Comparison of ENCODE assay signal across 9 mouse cellular contexts in genomic region chr7:107370232-107371125, GRCm38 (mm10). TPM values are rescaled to one million over a fixed set of nuclear protein-coding genes. Genes with fewer than 3 reads are reported as not detected.
DNase-seq lines count a peak whose midpoint lies in the region; ATAC-seq and TF ChIP-seq lines count a peak whose summit lies in the region.
"Had no signal": no experiment of that assay in that cellular context is flagged by ENCODE, and none has a peak within 500 bp of the region (broad histone marks: within the 10 kb centered on the region; RNA-seq: fewer than 3 reads in every experiment).

Syt9 (plus strand) TSS chr7:107370728.

- H3K4me2 ChIP-seq in heart, embryonic 14.5 days (ENCODE audit: low read length), result peak within 1 kb of the TSS; percentile 99
- peak within 1 kb of the TSS; percentile 98 for H3K4me2 ChIP-seq in kidney, postnatal 0 days (ENCODE audit: low read length)
- peak within 1 kb of the TSS; percentile 72 for H3K4me2 ChIP-seq in liver, embryonic 12.5 days
- peak within 1 kb of the TSS; percentile 98 for H3K4me2 ChIP-seq in neural tube, embryonic 14.5 days (ENCODE audit: low read depth, low read length)

- TF ChIP-seq POLR2A in heart, adult 2 months (IDR thresholded peaks at IDR 0.05; ENCODE audit: insufficient read depth, low read depth, low read length), result no peak

- H3K79me2 ChIP-seq in heart, adult 2 months (replicated peaks; ENCODE audit: control insufficient read depth, insufficient read depth, low read length), result no peaks in the 10 kb centered on the region

- H3K36me3 ChIP-seq in heart, adult 2 months (ENCODE audit: control insufficient read depth, insufficient read depth, low read length), result no peaks in the 10 kb centered on the region
- no peaks in the 10 kb centered on the region for H3K36me3 ChIP-seq in heart, embryonic 14.5 days (ENCODE audit: control insufficient read depth, insufficient read depth, low read length)
- no peaks in the 10 kb centered on the region for H3K36me3 ChIP-seq in kidney, postnatal 0 days (ENCODE audit: insufficient read depth, low read length)
- H3K36me3 ChIP-seq in liver, embryonic 12.5 days, result no peaks in the 10 kb centered on the region
- no peaks in the 10 kb centered on the region for H3K36me3 ChIP-seq in neural tube, embryonic 14.5 days (ENCODE audit: control insufficient read depth, insufficient read depth, low read length)

- WGBS in heart, adult 2 months, result under 1% methylated on average over 93 of the region's 102 CpGs
- under 1% methylated on average over 75 of the region's 102 CpGs for WGBS in heart, embryonic 14.5 days
- WGBS in kidney, postnatal 0 days, result under 1% methylated on average over 57 of the region's 102 CpGs
- under 1% methylated on average over 63 of the region's 102 CpGs for WGBS in liver, embryonic 12.5 days (ENCODE audit: insufficient replicate concordance)
- under 1% methylated on average over 76 of the region's 102 CpGs for WGBS in neural tube, embryonic 14.5 days

- TF ChIP-seq EP300 in heart, adult 2 months (IDR thresholded peaks at IDR 0.05; ENCODE audit: insufficient read depth, low read depth, low read length), result no peak

- intact Hi-C loops in heart, adult 2 months (cut with DNase I), result no loop called here
- intact Hi-C loops in heart, postnatal 25 days (cut with DNase I), result no loop called here

- H3K4me1 ChIP-seq in heart, adult 2 months (ENCODE audit: control insufficient read depth, insufficient read depth, low read length), result no peaks in the 10 kb centered on the region
- peaks cover 2 to 7% of the 10 kb centered on the region in 2 experiments; a peak in 2 of 4 replicates for H3K4me1 ChIP-seq in heart, embryonic 14.5 days (ENCODE audit: control insufficient read depth in 2 of 2, insufficient read depth in 2 of 2, low read length in 2 of 2)
- H3K4me1 ChIP-seq in kidney, postnatal 0 days (replicated peaks; ENCODE audit: insufficient read depth, low read length), result no peaks in the 10 kb centered on the region
- peaks cover 3% of the 10 kb centered on the region; the same call in 1 of the 2 replicates for H3K4me1 ChIP-seq in liver, embryonic 12.5 days
- 0 out of 2 replicates have a peak, but pooled peaks cover 4% of the 10 kb centered on the region for H3K4me1 ChIP-seq in neural tube, embryonic 14.5 days (ENCODE audit: control insufficient read depth, insufficient read depth, low read length)

- no peaks in the 10 kb centered on the region for H3K9me3 ChIP-seq in heart, embryonic 14.5 days (ENCODE audit: control insufficient read depth, low read length)
- no peaks in the 10 kb centered on the region for H3K9me3 ChIP-seq in kidney, postnatal 0 days (replicated peaks; ENCODE audit: low read length)
- no peaks in the 10 kb centered on the region for H3K9me3 ChIP-seq in liver, embryonic 12.5 days (replicated peaks)
- H3K9me3 ChIP-seq in neural tube, embryonic 14.5 days (ENCODE audit: control insufficient read depth, low read length), result no peaks in the 10 kb centered on the region

- no peak for TF ChIP-seq CTCF in heart, adult 2 months (IDR thresholded peaks at IDR 0.05)
- no peak for TF ChIP-seq CTCF in kidney, postnatal 0 days (IDR thresholded peaks at IDR 0.05; ENCODE audit: low read depth)

- ATAC-seq in heart, embryonic 14.5 days (ENCODE audit: insufficient number of reproducible peaks, insufficient read depth, low FRiP score, low read depth), result peak; percentile 76
- ATAC-seq in kidney, postnatal 0 days (replicated peaks; ENCODE audit: low FRiP score, low read depth), result peak; percentile 75
- peak; percentile 47; the same call in 1 of the 2 replicates for ATAC-seq in liver, embryonic 12.5 days
- ATAC-seq in neural tube, embryonic 14.5 days (ENCODE audit: low read depth), result peak; percentile 90

- H3K9ac ChIP-seq in heart, adult 2 months (ENCODE audit: low read depth, low read length), result no peak within 1 kb of the TSS
- peak within 1 kb of the TSS; percentile 66 for H3K9ac ChIP-seq in heart, embryonic 14.5 days (ENCODE audit: low read length)
- H3K9ac ChIP-seq in kidney, postnatal 0 days (ENCODE audit: low read depth, low read length), result peak within 1 kb of the TSS; percentile 47; the same call in 1 of the 2 replicates
- no peak within 1 kb of the TSS for H3K9ac ChIP-seq in liver, embryonic 12.5 days
- peak within 1 kb of the TSS; percentile 68 for H3K9ac ChIP-seq in neural tube, embryonic 14.5 days (replicated peaks; ENCODE audit: low read depth, low read length)

- peak within 1 kb of the TSS; percentile 47 for H3K4me3 ChIP-seq in heart, adult 2 months
- H3K4me3 ChIP-seq in heart, embryonic 14.5 days (ENCODE audit: control insufficient read depth in 1 of 2, insufficient read depth in 1 of 2, low read depth in 1 of 2, low read length in 2 of 2), result peak within 1 kb of the TSS; percentile 60 to 65
- H3K4me3 ChIP-seq in kidney, postnatal 0 days (replicated peaks; ENCODE audit: low read depth, low read length), result peak within 1 kb of the TSS; percentile 68
- H3K4me3 ChIP-seq in liver, embryonic 12.5 days, result peak within 1 kb of the TSS; percentile 58
- peak within 1 kb of the TSS; percentile 70 for H3K4me3 ChIP-seq in neural tube, embryonic 14.5 days (ENCODE audit: low read depth, low read length)

- H3K27ac ChIP-seq in heart, adult 2 months, result no peak within 1 kb of the TSS
- H3K27ac ChIP-seq in heart, embryonic 14.5 days (replicated peaks in 1 of 2; ENCODE audit: control insufficient read depth in 1 of 2, insufficient read depth in 1 of 2, low read depth in 2 of 2, low read length in 2 of 2), result no peak within 1 kb of the TSS
- H3K27ac ChIP-seq in kidney, postnatal 0 days, result no peak within 1 kb of the TSS
- H3K27ac ChIP-seq in liver, embryonic 12.5 days, result no peak within 1 kb of the TSS
- no peak within 1 kb of the TSS for H3K27ac ChIP-seq in neural tube, embryonic 14.5 days (ENCODE audit: low read depth, low read length)

- peak; percentile 31 to 51 for DNase-seq in heart, adult 2 months
- no peak for DNase-seq in heart, postnatal 25 days (ENCODE audit: low spot score)
- peak; percentile 62 for DNase-seq in embryo, embryonic 9.5 days (ENCODE audit: extremely low spot score)
- DNase-seq in kidney, postnatal 0 days (ENCODE audit: low spot score), result peak; percentile 39
- peak; percentile 1 to 9 for DNase-seq in thymus, postnatal 36 days

- H3K27me3 ChIP-seq in heart, adult 2 months (ENCODE audit: control insufficient read depth, insufficient read depth, low read length), result peaks cover 13% of the 10 kb centered on the region
- peaks cover 62% of the 10 kb centered on the region for H3K27me3 ChIP-seq in heart, embryonic 14.5 days (ENCODE audit: control insufficient read depth, insufficient read depth, low read length)
- 0 out of 2 replicates have a peak, but pooled peaks cover 6% of the 10 kb centered on the region for H3K27me3 ChIP-seq in kidney, postnatal 0 days (ENCODE audit: insufficient read depth, low read length)
- peaks cover 57% of the 10 kb centered on the region for H3K27me3 ChIP-seq in liver, embryonic 12.5 days (replicated peaks)
- H3K27me3 ChIP-seq in neural tube, embryonic 14.5 days (ENCODE audit: control insufficient read depth, insufficient read depth, low read length), result peaks cover 17% of the 10 kb centered on the region

RNA-seq across cellular contexts. Expression of gene Syt9, which starts in this region (rescaled TPM):
- total RNA-seq in heart, adult 2 months (2021), result not detected
- 0.09 TPM in 1 of 2 replicates, not detected in the other for polyA plus RNA-seq in heart, adult 2 months (2012; rRNA removed)
- under 1 TPM in 1 of 2 experiments, not detected in 1; 0.08 TPM for total RNA-seq in heart, postnatal 25 days (2021)
- polyA plus RNA-seq in heart, embryonic 14.5 days (2014; fragmentation: Nextera tagmentation; extraction: Ambion mirVana), result 0.53 and 0.54 TPM in 2 replicates
- polyA plus RNA-seq in kidney, postnatal 0 days (2015; fragmentation: Nextera tagmentation; extraction: Ambion mirVana), result 2.2 and 3.2 TPM in 2 replicates
- 1.0 and 1.6 TPM in 2 replicates for polyA plus RNA-seq in liver, embryonic 12.5 days (2016; fragmentation: Nextera tagmentation; extraction: Ambion mirVana)
- polyA plus RNA-seq in neural tube, embryonic 14.5 days (2014; fragmentation: Nextera tagmentation; extraction: Ambion mirVana), result 12.7 and 13.6 TPM in 2 replicates
- polyA plus RNA-seq: C2C12 had no signal

Comparison
In these comparisons a context has a peak if more than half of its experiments do, and no peak if none do; other contexts are left out.
1. Peak in DNase-seq and H3K4me3 ChIP-seq in heart, adult 2 months; RNA of the gene not detected or under 1 TPM.
2. Peak in ATAC-seq, H3K4me3 ChIP-seq, H3K9ac ChIP-seq and H3K4me2 ChIP-seq in heart, embryonic 14.5 days; RNA of the gene not detected or under 1 TPM.
3. H3K9ac ChIP-seq: peak in kidney, postnatal 0 days (single experiment) and neural tube, embryonic 14.5 days (single experiment); none in heart, adult 2 months (single experiment) and liver, embryonic 12.5 days (single experiment).
4. Peak in every context shown above with its lines, with median percentiles within 50 percentile points of each other: H3K4me3 ChIP-seq, ATAC-seq and H3K4me2 ChIP-seq.